Mouse (Mus musculus): ENCODE data around the gene Gm42906. TPM values are rescaled to one million over a fixed set of nuclear protein-coding genes. Genes with fewer than 3 reads are reported as not detected.

Gene Gm42906
- polyA plus RNA-seq, 1 experiment from 2014 or later: not detected

GRCm38 (mm10) chr5:151218689-151219115, 209.3 kb downstream of the Gm42906 start:
- WGBS: 18% methylated on average over 6 of the region's 6 CpGs
- H3K27me3 ChIP-seq: no peaks in the 10 kb centered on the region
- no peaks in the 10 kb centered on the region for H3K9me3 ChIP-seq (replicated peaks)
- peak; percentile 82 for ATAC-seq (ENCODE audit: low FRiP score)
- no peak overlapping the region for H3K4me2 ChIP-seq (replicated peaks)
- H3K4me3 ChIP-seq: no peak overlapping the region
- H3K27ac ChIP-seq: 0 out of 2 replicates have a peak overlapping the region, but pooled peaks have one; percentile 6
- no peak overlapping the region for H3K9ac ChIP-seq
- no peaks in the 10 kb centered on the region for H3K36me3 ChIP-seq
- H3K4me1 ChIP-seq: peaks cover 4% of the 10 kb centered on the region

GRCm38 (mm10) chr5:151213097-151213496, 214.9 kb downstream of the Gm42906 start:
- Histone ChIP-seq H3K27me3 (no peaks in the 10 kb centered on the region), H3K9ac (no peak overlapping the region), H3K4me2 (replicated peaks) (no peak overlapping the region), H3K36me3 (no peaks in the 10 kb centered on the region), H3K9me3 (replicated peaks) (no peaks in the 10 kb centered on the region), H3K4me1 (no peaks in the 10 kb centered on the region), H3K4me3 (no peak overlapping the region), H3K27ac (no peak overlapping the region)
- WGBS: 86% methylated on average over 3 of the region's 3 CpGs
- no peak for ATAC-seq (ENCODE audit: low FRiP score)

GRCm38 (mm10) chr5:151210869-151211268, 217.1 kb downstream of the Gm42906 start:
- no peak overlapping the region for H3K27ac ChIP-seq
- H3K9ac ChIP-seq: no peak overlapping the region
- no peaks in the 10 kb centered on the region for H3K27me3 ChIP-seq
- H3K9me3 ChIP-seq (replicated peaks): no peaks in the 10 kb centered on the region
- 94% methylated on average over 1 of the region's 1 CpGs for WGBS
- H3K4me3 ChIP-seq: no peak overlapping the region
- no peaks in the 10 kb centered on the region for H3K36me3 ChIP-seq
- no peaks in the 10 kb centered on the region for H3K4me1 ChIP-seq
- ATAC-seq (ENCODE audit: low FRiP score): no peak
- H3K4me2 ChIP-seq (replicated peaks): no peak overlapping the region

- H3K4me2 ChIP-seq (replicated peaks): no peak overlapping the region
- H3K4me3 ChIP-seq: no peak overlapping the region
- WGBS: 87% methylated on average over 2 of the region's 2 CpGs
- H3K9me3 ChIP-seq (replicated peaks): no peaks in the 10 kb centered on the region
- H3K27ac ChIP-seq: no peak overlapping the region
- H3K4me1 ChIP-seq: no peaks in the 10 kb centered on the region
- H3K36me3 ChIP-seq: no peaks in the 10 kb centered on the region
- no peak overlapping the region for H3K9ac ChIP-seq
- ATAC-seq (ENCODE audit: low FRiP score): no peak
- no peaks in the 10 kb centered on the region for H3K27me3 ChIP-seq
Observed at GRCm38 (mm10) chr5:151210060-151210459, 217.9 kb downstream of the Gm42906 start.

- 93% methylated on average over 4 of the region's 4 CpGs for WGBS
- Histone ChIP-seq H3K27me3 (no peaks in the 10 kb centered on the region), H3K27ac (no peak overlapping the region), H3K9ac (no peak overlapping the region), H3K9me3 (replicated peaks) (no peaks in the 10 kb centered on the region; the same call in 1 of the 2 replicates), H3K4me2 (replicated peaks) (no peak overlapping the region), H3K36me3 (no peaks in the 10 kb centered on the region), H3K4me3 (no peak overlapping the region), H3K4me1 (no peaks in the 10 kb centered on the region)
- no peak for ATAC-seq (ENCODE audit: low FRiP score)
Observed at GRCm38 (mm10) chr5:151205017-151205416, 222.9 kb downstream of the Gm42906 start.

- Histone ChIP-seq H3K27ac (no peak overlapping the region), H3K4me2 (replicated peaks) (no peak overlapping the region), H3K4me1 (no peaks in the 10 kb centered on the region), H3K36me3 (no peaks in the 10 kb centered on the region), H3K4me3 (no peak overlapping the region), H3K27me3 (no peaks in the 10 kb centered on the region), H3K9me3 (replicated peaks) (no peaks in the 10 kb centered on the region; the same call in 1 of the 2 replicates), H3K9ac (no peak overlapping the region)
- ATAC-seq (ENCODE audit: low FRiP score): no peak
- WGBS: 74% methylated on average over 5 of the region's 5 CpGs
Observed at GRCm38 (mm10) chr5:151202925-151203324, 225.0 kb downstream of the Gm42906 start.

- H3K9ac ChIP-seq: no peak overlapping the region
- no peak overlapping the region for H3K27ac ChIP-seq
- no peaks in the 10 kb centered on the region for H3K4me1 ChIP-seq
- 64% methylated on average over 3 of the region's 3 CpGs for WGBS
- no peaks in the 10 kb centered on the region for H3K36me3 ChIP-seq
- no peak overlapping the region for H3K4me2 ChIP-seq (replicated peaks)
- H3K9me3 ChIP-seq (replicated peaks): no peaks in the 10 kb centered on the region; the same call in 1 of the 2 replicates
- no peaks in the 10 kb centered on the region for H3K27me3 ChIP-seq
- no peak overlapping the region for H3K4me3 ChIP-seq
- ATAC-seq (ENCODE audit: low FRiP score): no peak
Observed at GRCm38 (mm10) chr5:151201220-151201619, 226.7 kb downstream of the Gm42906 start.

- Histone ChIP-seq H3K9me3 (replicated peaks) (no peaks in the 10 kb centered on the region; the same call in 1 of the 2 replicates), H3K4me2 (replicated peaks) (no peak overlapping the region), H3K27ac (no peak overlapping the region), H3K4me1 (no peaks in the 10 kb centered on the region), H3K4me3 (no peak overlapping the region), H3K9ac (no peak overlapping the region), H3K36me3 (no peaks in the 10 kb centered on the region), H3K27me3 (no peaks in the 10 kb centered on the region)
- ATAC-seq (ENCODE audit: low FRiP score): no peak
- 90% methylated on average over 3 of the region's 3 CpGs for WGBS
Observed at GRCm38 (mm10) chr5:151199235-151199634, 228.7 kb downstream of the Gm42906 start.

- Histone ChIP-seq H3K4me3 (no peak overlapping the region), H3K27ac (no peak overlapping the region), H3K9me3 (replicated peaks) (no peaks in the 10 kb centered on the region; the same call in 1 of the 2 replicates), H3K27me3 (no peaks in the 10 kb centered on the region), H3K36me3 (no peaks in the 10 kb centered on the region), H3K4me1 (no peaks in the 10 kb centered on the region), H3K4me2 (replicated peaks) (no peak overlapping the region), H3K9ac (no peak overlapping the region)
- WGBS: 47% methylated on average over 13 of the region's 13 CpGs
- ATAC-seq (ENCODE audit: low FRiP score): no peak
Observed at GRCm38 (mm10) chr5:151196603-151197272, 231.2 kb downstream of the Gm42906 start.

GRCm38 (mm10) chr5:151193885-151194520, 234.0 kb downstream of the Gm42906 start:
- no peaks in the 10 kb centered on the region for H3K36me3 ChIP-seq
- WGBS: 80% methylated on average over 3 of the region's 3 CpGs
- H3K4me2 ChIP-seq (replicated peaks): no peak overlapping the region
- peaks cover 6% of the 10 kb centered on the region; the same call in 1 of the 2 replicates for H3K4me1 ChIP-seq
- no peaks in the 10 kb centered on the region for H3K9me3 ChIP-seq (replicated peaks)
- no peak overlapping the region for H3K27ac ChIP-seq
- H3K27me3 ChIP-seq: peaks cover 7% of the 10 kb centered on the region
- no peak overlapping the region for H3K4me3 ChIP-seq
- no peak overlapping the region for H3K9ac ChIP-seq
- no peak for ATAC-seq (ENCODE audit: low FRiP score)

- H3K4me3 ChIP-seq: no peak overlapping the region
Observed at GRCm38 (mm10) chr5:151192266-151192665, 235.7 kb downstream of the Gm42906 start.

GRCm38 (mm10) chr5:151190764-151191163, 237.2 kb downstream of the Gm42906 start:
- H3K9ac ChIP-seq: no peak overlapping the region
- H3K4me2 ChIP-seq (replicated peaks): peak overlapping the region; percentile 87; the same call in 1 of the 2 replicates
- no peaks in the 10 kb centered on the region for H3K9me3 ChIP-seq (replicated peaks)
- no peak overlapping the region for H3K4me3 ChIP-seq
- H3K4me1 ChIP-seq: peaks cover 6% of the 10 kb centered on the region; the same call in 1 of the 2 replicates
- H3K27me3 ChIP-seq: peaks cover 7% of the 10 kb centered on the region
- no peak overlapping the region for H3K27ac ChIP-seq
- 81% methylated on average over 5 of the region's 5 CpGs for WGBS
- no peaks in the 10 kb centered on the region for H3K36me3 ChIP-seq
- no peak for ATAC-seq (ENCODE audit: low FRiP score)

More at GRCm38 (mm10) chr5:151192266-151192665, 235.7 kb downstream of the Gm42906 start:
- peaks cover 7% of the 10 kb centered on the region for H3K27me3 ChIP-seq
- H3K27ac ChIP-seq: no peak overlapping the region
- no peak overlapping the region for H3K9ac ChIP-seq
- no peaks in the 10 kb centered on the region for H3K36me3 ChIP-seq
- no peak overlapping the region for H3K4me2 ChIP-seq (replicated peaks)
- no peak for ATAC-seq (ENCODE audit: low FRiP score)
- 69% methylated on average over 2 of the region's 2 CpGs for WGBS
- H3K9me3 ChIP-seq (replicated peaks): no peaks in the 10 kb centered on the region
- peaks cover 6% of the 10 kb centered on the region; the same call in 1 of the 2 replicates for H3K4me1 ChIP-seq
